Mouse (Mus musculus) liver, adult 2 months (tissue): ENCODE results near the gene Insig2. TPM values are rescaled to one million over a fixed set of nuclear protein-coding genes. Genes with fewer than 3 reads are reported as not detected.

Source experiments
- DNase-seq: peaks from one replicate; pipeline ENCODE4 v3.0.0-alpha.2; 2011; ENCODE audit warnings: low read depth, low spot score; ENCODE audit errors: extremely low read depth
- H3K27ac ChIP-seq: fragments of 200-500 bp; replicated peaks from 2 replicates; pipeline ENCODE4 v1.5.1; 2012; ENCODE audit warnings: low read depth, mild to moderate bottlenecking, control low read depth, inconsistent platforms, low read length; ENCODE audit not compliant: insufficient read depth
- H3K27me3 ChIP-seq: fragments of 200-500 bp; 2 replicates; pipeline ENCODE4 v1.6.1; 2012; ENCODE audit warnings: mild to moderate bottlenecking, moderate library complexity, low read length, inconsistent platforms; ENCODE audit not compliant: control insufficient read depth, insufficient read depth
- H3K36me3 ChIP-seq: fragments of 200-500 bp; 2 replicates; pipeline ENCODE4 v1.6.1; 2012; ENCODE audit warnings: low read length, inconsistent platforms; ENCODE audit not compliant: control insufficient read depth, insufficient read depth
- H3K4me1 ChIP-seq: fragments of 200-500 bp; 2 replicates; pipeline ENCODE4 v1.6.1; 2011; ENCODE audit warnings: low read length; ENCODE audit not compliant: control insufficient read depth, insufficient read depth
- H3K4me3 ChIP-seq: fragments of 200-500 bp; 2 replicates; pipeline ENCODE4 v1.5.1; 2011; ENCODE audit warnings: low read depth, mild to moderate bottlenecking, control low read depth, low read length, moderate library complexity; ENCODE audit not compliant: insufficient read depth
- H3K79me2 ChIP-seq: fragments of 200-500 bp; 2 replicates; pipeline ENCODE4 v1.6.1; 2012; ENCODE audit warnings: inconsistent platforms, mild to moderate bottlenecking, low read length, moderate library complexity; ENCODE audit not compliant: control insufficient read depth, insufficient read depth
- H3K9ac ChIP-seq: fragments of 200-500 bp; 2 replicates; pipeline ENCODE4 v1.6.1; 2012; ENCODE audit warnings: low read depth, mild to moderate bottlenecking, control low read depth, inconsistent platforms, low read length
- CTCF ChIP-seq: fragments of 200-500 bp; IDR thresholded peaks from 2 replicates; pipeline ENCODE4 v1.5.1; 2011; ENCODE audit warnings: low read depth, low read length, control low read depth
- POLR2A ChIP-seq: fragments of 200-500 bp; IDR thresholded peaks from 2 replicates; pipeline ENCODE4 v1.6.1; 2011; ENCODE audit warnings: low read length, control low read depth; ENCODE audit not compliant: insufficient read depth; ENCODE audit errors: extremely low read depth
- WGBS: fragments of 180-500 bp; shearing (Covaris S2); methylation state at CpG from one replicate; pipeline ENCODE4 v1.1.7; 2018; 5-methylcytosine and 5-hydroxymethylcytosine counted together
- polyA plus RNA-seq: library from polyadenylated mRNA; depleted of rRNA; stranded (reverse); fragments of >200 nt; gene quantifications from 2 replicates; pipeline ENCODE4 v1.2.3, GENCODE M21; 2012
- total RNA-seq: library from RNA; depleted of rRNA; stranded (reverse); fragments of >200 nt; gene quantifications from 2 replicates; pipeline ENCODE4 v1.2.3, GENCODE M21; 2014

The Insig2 gene
- total and polyA plus RNA-seq, 2 experiments = 166 to 228 TPM

- Histone ChIP-seq H3K27ac (no peak overlapping the region), H3K4me1 (no peaks in the 10 kb centered on the region), H3K79me2 (no peaks in the 10 kb centered on the region), H3K27me3 (no peaks in the 10 kb centered on the region), H3K9ac (no peak overlapping the region), H3K4me3 (no peak overlapping the region), H3K36me3 (peaks cover 2% of the 10 kb centered on the region; the same call in 1 of the 2 replicates)
- 85% methylated on average over 10 of the region's 10 CpGs for WGBS
- no peak for TF ChIP-seq POLR2A
- no peak for TF ChIP-seq CTCF
- DNase-seq = no peak
Observed at GRCm38 (mm10) chr1:121290841-121291240, 41.5 kb downstream of the Insig2 start.

DNA sequence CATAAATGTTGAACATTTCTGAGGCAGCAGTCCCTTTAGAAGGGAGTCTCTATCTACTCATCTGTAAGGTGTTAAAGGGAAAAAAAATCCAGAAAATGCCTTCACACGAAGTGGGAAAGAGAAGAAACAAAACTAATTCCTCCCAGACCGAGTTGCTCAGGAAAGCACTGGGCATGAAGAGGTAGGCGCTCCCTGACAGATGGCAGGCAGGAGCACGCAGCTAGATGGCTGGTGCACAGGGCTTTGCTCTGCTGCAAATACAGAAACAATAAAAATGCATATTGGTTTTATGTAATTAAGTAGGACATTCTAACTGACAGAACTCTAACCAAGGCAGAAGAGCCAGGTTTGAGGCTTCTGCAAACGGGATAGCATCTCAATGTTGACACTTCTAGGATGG lies 42.0 kb downstream of the Insig2 start:
- Histone ChIP-seq H3K4me3 (no peak overlapping the region), H3K36me3 (no peaks in the 10 kb centered on the region), H3K27me3 (no peaks in the 10 kb centered on the region), H3K27ac (no peak overlapping the region), H3K4me1 (no peaks in the 10 kb centered on the region), H3K9ac (no peak overlapping the region), H3K79me2 (no peaks in the 10 kb centered on the region)
- no peak for DNase-seq
- TF ChIP-seq POLR2A (no peak), CTCF (no peak)
- WGBS = 70% methylated on average over 5 of the region's 5 CpGs

DNA sequence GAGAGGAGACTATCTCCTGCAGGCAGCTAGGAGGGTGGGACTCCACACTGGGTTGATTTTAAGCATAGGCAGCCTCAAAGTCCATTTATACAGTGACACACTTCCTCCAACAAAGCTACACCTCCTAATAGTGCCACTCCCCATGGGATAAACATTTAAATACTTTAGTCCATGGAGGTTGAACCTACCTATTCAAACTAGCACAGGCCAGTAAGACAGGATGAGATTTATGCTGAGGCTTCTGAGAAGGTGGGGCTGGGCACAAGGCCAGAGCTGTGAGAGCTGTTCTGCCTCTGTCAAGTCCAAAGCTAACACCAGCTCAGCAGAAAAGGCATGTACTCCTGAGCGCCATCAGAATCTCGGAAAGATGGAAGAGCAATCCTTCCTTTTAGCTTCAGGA lies 48.2 kb downstream of the Insig2 start:
- DNase-seq = no peak
- Histone ChIP-seq H3K27me3 (no peaks in the 10 kb centered on the region), H3K9ac (no peak overlapping the region), H3K36me3 (no peaks in the 10 kb centered on the region), H3K4me1 (no peaks in the 10 kb centered on the region), H3K79me2 (no peaks in the 10 kb centered on the region), H3K4me3 (no peak overlapping the region), H3K27ac (no peak overlapping the region)
- WGBS = 74% methylated on average over 2 of the region's 2 CpGs
- TF ChIP-seq POLR2A = no peak
- TF ChIP-seq CTCF = no peak

DNA sequence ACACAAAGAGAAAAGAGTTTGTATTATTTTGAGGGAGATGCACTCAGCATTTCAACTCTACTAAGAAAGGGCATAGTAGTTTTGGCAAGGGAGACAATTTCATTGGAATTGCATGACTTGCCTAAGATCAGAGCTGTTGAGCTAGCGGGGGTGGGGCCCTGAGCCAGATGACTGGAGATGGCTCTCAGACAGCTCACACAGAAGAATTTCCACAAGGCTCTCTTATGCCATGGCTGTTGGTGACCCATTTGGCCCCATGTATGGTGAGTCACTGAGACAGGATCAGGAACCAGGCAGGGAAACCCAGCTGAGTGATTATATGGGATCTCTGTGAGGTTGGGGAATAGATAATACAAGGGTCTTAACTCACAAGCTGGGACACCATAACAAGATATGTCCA lies 51.9 kb downstream of the Insig2 start:
- no peaks in the 10 kb centered on the region for H3K27me3 ChIP-seq
- WGBS = 85% methylated on average over 1 of the region's 1 CpGs
- H3K79me2 ChIP-seq = no peaks in the 10 kb centered on the region
- no peaks in the 10 kb centered on the region for H3K4me1 ChIP-seq
- H3K36me3 ChIP-seq = no peaks in the 10 kb centered on the region
- no peak overlapping the region for H3K4me3 ChIP-seq
- no peak overlapping the region for H3K27ac ChIP-seq
- no peak overlapping the region for H3K9ac ChIP-seq
- TF ChIP-seq CTCF (no peak), POLR2A (no peak)
- no peak for DNase-seq

DNA sequence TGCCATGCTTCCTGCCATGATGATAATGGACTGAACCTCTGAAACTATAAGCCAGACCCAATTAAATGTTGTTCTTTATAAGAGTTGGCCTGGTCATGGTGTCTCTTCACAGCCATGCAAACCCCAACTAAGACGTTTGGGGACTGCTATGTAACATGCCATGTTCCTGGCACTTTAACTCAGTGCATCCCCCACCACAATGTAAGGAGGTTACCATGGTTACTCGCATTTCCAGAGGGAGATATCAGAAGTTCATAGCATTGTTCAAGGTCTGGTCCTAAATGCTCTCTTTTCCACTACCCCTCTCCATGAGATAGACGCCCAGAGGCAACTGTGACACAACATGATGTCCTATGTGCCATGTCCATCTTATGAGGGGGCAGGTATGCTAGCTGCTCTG lies 54.0 kb downstream of the Insig2 start:
- Histone ChIP-seq H3K4me1 (no peaks in the 10 kb centered on the region), H3K36me3 (no peaks in the 10 kb centered on the region), H3K27ac (no peak overlapping the region), H3K4me3 (no peak overlapping the region), H3K79me2 (no peaks in the 10 kb centered on the region), H3K27me3 (no peaks in the 10 kb centered on the region), H3K9ac (no peak overlapping the region)
- DNase-seq = no peak
- 70% methylated on average over 3 of the region's 3 CpGs for WGBS
- TF ChIP-seq CTCF (no peak), POLR2A (no peak)

- no peaks in the 10 kb centered on the region for H3K27me3 ChIP-seq
- H3K4me1 ChIP-seq = no peaks in the 10 kb centered on the region
- no peaks in the 10 kb centered on the region for H3K79me2 ChIP-seq
- H3K27ac ChIP-seq = no peak overlapping the region
- no peak for TF ChIP-seq POLR2A
- no peak for TF ChIP-seq CTCF
- H3K9ac ChIP-seq = no peak overlapping the region
- no peak for DNase-seq
- no peak overlapping the region for H3K4me3 ChIP-seq
- WGBS = 87% methylated on average over 4 of the region's 4 CpGs
- H3K36me3 ChIP-seq = no peaks in the 10 kb centered on the region
Observed at GRCm38 (mm10) chr1:121277466-121277865, 54.9 kb downstream of the Insig2 start.

DNA sequence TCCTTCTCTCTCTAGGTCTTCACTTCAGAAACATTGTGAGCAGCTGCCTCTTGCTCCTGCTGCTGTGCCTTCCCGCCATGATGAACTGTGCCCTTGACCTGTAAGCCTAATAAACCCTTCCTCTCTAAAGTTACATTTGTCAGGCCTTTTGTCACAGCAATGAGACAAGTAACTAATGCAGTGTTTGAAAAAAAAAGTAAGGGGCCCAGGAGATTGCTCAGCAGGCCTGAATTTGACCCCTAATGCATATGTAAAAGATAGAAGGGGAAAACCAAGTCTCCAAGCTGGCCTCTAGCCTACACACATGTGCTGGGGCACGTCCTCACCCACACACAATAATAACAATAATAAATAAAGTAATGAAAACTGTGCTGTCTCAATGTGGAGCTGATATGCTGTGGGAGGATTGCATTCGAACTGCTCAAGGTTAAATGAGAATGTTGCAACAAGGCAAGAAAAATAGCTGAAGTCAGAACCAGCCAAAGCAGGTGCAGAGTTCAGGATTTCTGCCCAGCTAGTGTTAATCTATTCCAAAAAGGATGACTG lies 56.4 kb downstream of the Insig2 start:
- Histone ChIP-seq H3K79me2 (no peaks in the 10 kb centered on the region), H3K27me3 (no peaks in the 10 kb centered on the region), H3K9ac (no peak overlapping the region), H3K4me1 (no peaks in the 10 kb centered on the region), H3K36me3 (no peaks in the 10 kb centered on the region), H3K4me3 (no peak overlapping the region), H3K27ac (no peak overlapping the region)
- 49% methylated on average over 3 of the region's 3 CpGs for WGBS
- peak; percentile 38 for DNase-seq
- no peak for TF ChIP-seq CTCF
- TF ChIP-seq POLR2A = no peak
